Mouse (Mus musculus) C2C12 (cell line): ENCODE measurements around the gene Fam89b.

Source experiments
- CEBPB ChIP-seq: IDR thresholded peaks from one replicate; pipeline ENCODE4 v1.6.1; 2011; ENCODE audit warnings: low read depth, mild to moderate bottlenecking, control low read depth, moderate library complexity
- CTCF ChIP-seq: IDR thresholded peaks from one replicate; pipeline ENCODE4 v1.5.1; 2011; ENCODE audit not compliant: control insufficient read depth, insufficient read depth, insufficient read length
- FOSL1 ChIP-seq: IDR thresholded peaks from one replicate; pipeline ENCODE4 v1.8.0; 2011; ENCODE audit warnings: mild to moderate bottlenecking, low read length; ENCODE audit not compliant: poor library complexity, insufficient read depth, severe bottlenecking
- USF1 ChIP-seq: IDR thresholded peaks from one replicate; pipeline ENCODE4 v1.6.1; 2011; ENCODE audit warnings: low read depth, mild to moderate bottlenecking, control low read depth, moderate library complexity

GRCm38 (mm10) chr19:5685861-5686260, 43.6 kb downstream of the Fam89b start:
- TF ChIP-seq CEBPB (no peak), CTCF (no peak), USF1 (no peak), FOSL1 (no peak)
